Mouse (Mus musculus): ENCODE data around the gene Zmym1. TPM values are rescaled to one million over a fixed set of nuclear protein-coding genes. Genes with fewer than 3 reads are reported as not detected.

The Zmym1 gene
- polyA plus RNA-seq, 1 experiment, result 13.6 TPM

Other genes with a start within 250 kb of the Zmym1 start
- 31.9 and 44.6 TPM in 2 replicates for gene Zmym4, start 93.0 kb downstream of the Zmym1 start, polyA plus RNA-seq (2012; rRNA removed)
- 170 and 307 TPM in 2 replicates for gene Sfpq, start 39.8 kb downstream of the Zmym1 start, polyA plus RNA-seq (2012; rRNA removed)
- 39.0 and 43.5 TPM in 2 replicates for gene Zmym6, start 16.2 kb upstream of the Zmym1 start, polyA plus RNA-seq (2012; rRNA removed)
- gene Tmem35b, start 62.5 kb upstream of the Zmym1 start, polyA plus RNA-seq (2012; rRNA removed), result 15.9 and 23.1 TPM in 2 replicates
- gene Dlgap3, start 108.1 kb upstream of the Zmym1 start, polyA plus RNA-seq (2012; rRNA removed), result 27.0 and 42.7 TPM in 2 replicates
- gene Smim12, start 182.6 kb upstream of the Zmym1 start, polyA plus RNA-seq (2012; rRNA removed), result 31.6 and 37.0 TPM in 2 replicates